Mouse (Mus musculus) olfactory bulb, adult 2 months (tissue): ENCODE measurements around the gene Cotl1.

Source experiments
- CTCF ChIP-seq: fragments of 200-500 bp; IDR thresholded peaks from 2 replicates; pipeline ENCODE4 v1.5.1; 2012; ENCODE audit warnings: low read depth, mild to moderate bottlenecking, low read length, moderate library complexity; ENCODE audit not compliant: insufficient read depth
- POLR2A ChIP-seq: fragments of 200-500 bp; IDR thresholded peaks from 2 replicates; pipeline ENCODE4 v1.6.1; 2012; ENCODE audit warnings: mild to moderate bottlenecking, low read depth, low read length, moderate library complexity; ENCODE audit not compliant: insufficient read depth

DNA sequence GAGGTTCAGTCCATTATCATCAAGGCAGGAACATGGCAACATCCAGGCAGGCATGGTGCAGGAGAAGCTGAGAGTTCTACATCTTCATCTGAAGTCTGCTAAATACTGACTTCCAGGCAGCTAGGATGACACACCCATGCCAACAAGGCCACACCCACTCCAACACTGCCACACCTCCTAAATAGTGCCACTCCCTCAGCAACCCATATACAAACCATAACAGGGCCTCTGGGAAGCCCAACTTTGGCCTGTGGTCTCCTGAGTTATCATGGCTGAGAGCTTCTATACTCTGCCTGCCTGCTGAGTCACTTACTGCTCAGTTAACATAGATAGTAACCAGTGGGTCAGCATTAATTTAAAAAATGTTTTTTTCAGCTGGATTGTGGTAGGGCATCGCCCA lies 32.8 kb upstream of the Cotl1 start:
- TF ChIP-seq CTCF (no peak), POLR2A (no peak)
